Mouse (Mus musculus) G1E (cell line): ENCODE measurements around the gene Socs4. TPM values are rescaled to one million over a fixed set of nuclear protein-coding genes. Genes with fewer than 3 reads are reported as not detected.

ENCODE experiments used
- ATAC-seq: 2 replicates; pipeline ENCODE4 v1.8.0; 2016; ENCODE audit warnings: mild to moderate bottlenecking; ENCODE audit not compliant: insufficient number of reproducible peaks, poor library complexity, low FRiP score, severe bottlenecking; ENCODE audit errors: extremely low read depth
- DNase-seq: peaks from one replicate; pipeline ENCODE4 v3.0.0; 2012; ENCODE audit warnings: low spot score
- H3K27me3 ChIP-seq: 2 replicates; pipeline ENCODE4 v1.6.1; 2012; ENCODE audit warnings: mild to moderate bottlenecking, low read length, inconsistent platforms; ENCODE audit not compliant: insufficient read depth
- H3K36me3 ChIP-seq: replicated peaks from 2 replicates; pipeline ENCODE3; 2012; ENCODE audit warnings: mild to moderate bottlenecking, inconsistent platforms
- H3K4me1 ChIP-seq: 2 replicates; pipeline ENCODE4 v1.6.1; 2012; ENCODE audit warnings: low read depth, low read length, inconsistent platforms, mixed read lengths; ENCODE audit not compliant: insufficient read depth
- H3K4me3 ChIP-seq: 2 replicates; pipeline ENCODE4 v1.5.1; 2012; ENCODE audit warnings: low read depth, mild to moderate bottlenecking, inconsistent platforms, low read length, moderate library complexity, mixed read lengths
- H3K9me3 ChIP-seq: replicated peaks from 2 replicates; pipeline ENCODE4 v1.6.1; 2012; ENCODE audit warnings: inconsistent platforms
- CTCF ChIP-seq: IDR thresholded peaks from 2 replicates; pipeline ENCODE4 v1.5.1; 2012; ENCODE audit warnings: low read depth, low read length, inconsistent platforms, mixed read lengths
- GATA1 ChIP-seq: IDR thresholded peaks from 2 replicates; pipeline ENCODE4 v1.6.1; 2012; ENCODE audit warnings: borderline replicate concordance, low read length, inconsistent platforms, mixed read lengths
- GATA2 ChIP-seq: IDR thresholded peaks from 2 replicates; pipeline ENCODE4 v1.6.1; 2012; ENCODE audit warnings: low read depth, low read length, inconsistent platforms, borderline replicate concordance
- POLR2AphosphoS5 ChIP-seq: IDR thresholded peaks from 2 replicates; pipeline ENCODE4 v1.6.1; 2012; ENCODE audit warnings: low read depth, low read length, inconsistent platforms; ENCODE audit not compliant: insufficient replicate concordance
- TAL1 ChIP-seq: conservative IDR thresholded peaks from 2 replicates; pipeline ENCODE4 v1.6.1; 2012; ENCODE audit warnings: low read depth, low read length, inconsistent platforms, mixed read lengths
- polyA plus RNA-seq: library from polyadenylated mRNA; stranded (reverse); fragments of >175 nt; gene quantifications from 2 replicates; pipeline ENCODE4 v1.2.3, GENCODE M21; 2012
- total RNA-seq, 2 experiments: library from RNA; stranded (forward) in 1 of 2; stranded (reverse) in 1 of 2; fragments of 200-1000 nt in 1 of 2; fragments of >200 nt in 1 of 2; fragmentation: Nextera tagmentation in 1 of 2; gene quantifications; 2 replicates each; pipeline ENCODE4 v1.2.3; 2014 to 2017

Socs4 gene
- total RNA-seq (2014; fragmentation: Nextera tagmentation) (36.6 and 41.9 TPM in 2 replicates), total RNA-seq (2017) (28.9 and 38.9 TPM in 2 replicates), polyA plus RNA-seq (3.3 and 3.5 TPM in 2 replicates)

GRCm38 (mm10) chr14:47276637-47277393, at the start of gene Socs4, which contains the start of gene Wdhd1:
Gene Socs4 (plus strand): TSS chr14:47276931.
Gene Wdhd1 (minus strand): TSS chr14:47276857.
- no peaks in the 10 kb centered on the region for H3K9me3 ChIP-seq
- no peaks in the 10 kb centered on the region for H3K27me3 ChIP-seq
- H3K4me3 ChIP-seq = peak within 1 kb of the TSS; percentile 86
- peaks cover 15% of the 10 kb centered on the region for H3K4me1 ChIP-seq
- peak; percentile 91 for DNase-seq
- peak; percentile 65 for ATAC-seq
- peaks cover 46% of the 10 kb centered on the region for H3K36me3 ChIP-seq
- TF ChIP-seq POLR2AphosphoS5 (no peak), CTCF (no peak), GATA2 (no peak), TAL1 (no peak), GATA1 (no peak)

GRCm38 (mm10) chr14:47229796-47230376, 46.8 kb upstream of the Socs4 start:
- Histone ChIP-seq H3K27me3 (peaks cover 8% of the 10 kb centered on the region), H3K9me3 (no peaks in the 10 kb centered on the region), H3K36me3 (no peaks in the 10 kb centered on the region), H3K4me3 (no peak overlapping the region), H3K4me1 (peaks cover 7% of the 10 kb centered on the region)
- ATAC-seq (no peak), DNase-seq (no peak)
- TF ChIP-seq TAL1 (no peak), GATA1 (no peak), POLR2AphosphoS5 (no peak), GATA2 (no peak)

- H3K4me1 ChIP-seq = peaks cover 20% of the 10 kb centered on the region
- no peak for DNase-seq
- 0 out of 2 replicates have a peak, but pooled peaks cover 3% of the 10 kb centered on the region for H3K9me3 ChIP-seq
- TF ChIP-seq GATA2 (no peak), TAL1 (no peak; the same call in 1 of the 2 replicates), CTCF (no peak), GATA1 (no peak), POLR2AphosphoS5 (no peak)
- peaks cover 6% of the 10 kb centered on the region for H3K27me3 ChIP-seq
- no peak overlapping the region for H3K4me3 ChIP-seq
- peak; percentile 28; the same call in 1 of the 2 replicates for ATAC-seq
- H3K36me3 ChIP-seq = peaks cover 18% of the 10 kb centered on the region
These were observed 43.1 kb upstream of the Socs4 start for GRCm38 (mm10) chr14:47233602-47234001.

- Histone ChIP-seq H3K9me3 (0 out of 2 replicates have a peak, but pooled peaks cover 3% of the 10 kb centered on the region), H3K27me3 (peaks cover 6% of the 10 kb centered on the region), H3K36me3 (peaks cover 18% of the 10 kb centered on the region), H3K4me1 (peaks cover 20% of the 10 kb centered on the region), H3K4me3 (no peak overlapping the region)
- TF ChIP-seq TAL1 = no peak
- no peak for TF ChIP-seq GATA2
- no peak for TF ChIP-seq CTCF
- TF ChIP-seq POLR2AphosphoS5 = no peak
- TF ChIP-seq GATA1 = no peak
- peak; percentile 15; the same call in 1 of the 2 replicates for ATAC-seq
- no peak for DNase-seq
These were observed 42.7 kb upstream of the Socs4 start for GRCm38 (mm10) chr14:47234032-47234431.

- Histone ChIP-seq H3K27me3 (peaks cover 2% of the 10 kb centered on the region; the same call in 1 of the 2 replicates), H3K4me1 (peaks cover 25% of the 10 kb centered on the region), H3K4me3 (no peak overlapping the region), H3K9me3 (0 out of 2 replicates have a peak, but pooled peaks cover 3% of the 10 kb centered on the region), H3K36me3 (peaks cover 22% of the 10 kb centered on the region)
- no peak for TF ChIP-seq CTCF
- TF ChIP-seq GATA1 = no peak
- no peak for TF ChIP-seq TAL1
- no peak for TF ChIP-seq POLR2AphosphoS5
- TF ChIP-seq GATA2 = no peak
- DNase-seq (no peak), ATAC-seq (no peak)
These were observed 42.0 kb upstream of the Socs4 start for GRCm38 (mm10) chr14:47234526-47235250.

GRCm38 (mm10) chr14:47236491-47236890, 40.2 kb upstream of the Socs4 start:
- no peaks in the 10 kb centered on the region for H3K27me3 ChIP-seq
- peaks cover 32% of the 10 kb centered on the region for H3K36me3 ChIP-seq
- TF ChIP-seq TAL1 (no peak), POLR2AphosphoS5 (no peak), GATA1 (no peak), CTCF (no peak), GATA2 (no peak)
- H3K9me3 ChIP-seq = 0 out of 2 replicates have a peak, but pooled peaks cover 3% of the 10 kb centered on the region
- peaks cover 34% of the 10 kb centered on the region for H3K4me1 ChIP-seq
- DNase-seq = no peak
- no peak overlapping the region for H3K4me3 ChIP-seq
- ATAC-seq = no peak
